Mouse (Mus musculus) liver, embryonic 14.5 days (tissue): ENCODE results near the gene Pmpca. TPM values are rescaled to one million over a fixed set of nuclear protein-coding genes. Genes with fewer than 3 reads are reported as not detected.

ENCODE experiments used
- ATAC-seq: fragments of 200-750 bp; cut with Nextera tagmentation; 2 replicates; pipeline ENCODE4 v1.8.0; 2017; ENCODE audit warnings: moderate number of reproducible peaks, mild to moderate bottlenecking, moderate library complexity; ENCODE audit not compliant: insufficient read depth
- DNase-seq, 3 experiments: peaks; one replicate each; pipeline ENCODE4 v3.0.0-alpha.2; 2012 to 2013; ENCODE audit warnings: low read depth in 3 of 3, low spot score in 3 of 3
- H3K27ac ChIP-seq: fragments of 300-500 bp; sonication (generic); 2 replicates; pipeline ENCODE4 v1.5.1; 2014; ENCODE audit warnings: moderate library complexity, mild to moderate bottlenecking, control low read depth, inconsistent platforms
- H3K27me3 ChIP-seq: fragments of 300-500 bp; sonication (generic); 2 replicates; pipeline ENCODE4 v1.6.1; 2014; ENCODE audit warnings: mild to moderate bottlenecking, low read length, moderate library complexity; ENCODE audit not compliant: control insufficient read depth, insufficient read depth
- H3K36me3 ChIP-seq: fragments of 300-500 bp; sonication (generic); replicated peaks from 2 replicates; pipeline ENCODE4 v1.6.1; 2014; ENCODE audit warnings: low read depth; ENCODE audit not compliant: control insufficient read depth, insufficient read depth
- H3K4me1 ChIP-seq, 2 experiments: fragments of 200-500 bp in 1 of 2; fragments of 300-500 bp in 1 of 2; sonication (generic) in 1 of 2; replicated peaks; 2 replicates each; pipeline ENCODE4 v1.6.1; 2012 to 2014; ENCODE audit warnings: antibody characterized with exemption in 1 of 2, inconsistent platforms in 1 of 2, low read length in 1 of 2; ENCODE audit not compliant: control insufficient read depth in 2 of 2, insufficient read depth in 2 of 2
- H3K4me2 ChIP-seq: fragments of 300-500 bp; sonication (generic); 2 replicates; pipeline ENCODE4 v1.6.1; 2014; ENCODE audit warnings: low read depth, mild to moderate bottlenecking, control low read depth, moderate library complexity
- H3K4me3 ChIP-seq, 2 experiments: fragments of 200-500 bp in 1 of 2; fragments of 300-500 bp in 1 of 2; sonication (generic) in 1 of 2; 2 replicates each; pipeline ENCODE4 v1.5.1; 2012 to 2014; ENCODE audit warnings: low read depth in 2 of 2, low read length in 2 of 2, mild to moderate bottlenecking in 2 of 2, control low read depth in 1 of 2, inconsistent platforms in 1 of 2, moderate library complexity in 1 of 2; ENCODE audit not compliant: insufficient read depth in 1 of 2
- H3K9ac ChIP-seq: fragments of 300-500 bp; sonication (generic); replicated peaks from 2 replicates; pipeline ENCODE4 v1.6.1; 2014; ENCODE audit warnings: mild to moderate bottlenecking, control low read depth, moderate library complexity
- H3K9me3 ChIP-seq: fragments of 300-500 bp; sonication (generic); 2 replicates; pipeline ENCODE4 v1.6.1; 2016; ENCODE audit warnings: low read length, mixed read lengths; ENCODE audit not compliant: control insufficient read depth
- CTCF ChIP-seq: IDR thresholded peaks from 2 replicates; pipeline ENCODE4 v1.5.1; 2016; ENCODE audit warnings: antibody characterized with exemption, low read depth, control low read depth
- EP300 ChIP-seq: IDR thresholded peaks from 2 replicates; pipeline ENCODE4 v1.6.1; 2016; ENCODE audit warnings: antibody characterized with exemption, low read depth
- WGBS: fragments of 180-500 bp; shearing (Covaris S2); extraction: QIAGEN DNeasy Blood & Tissue Kit; methylation state at CpG from one replicate; pipeline ENCODE4 v1.1.7; 2014; ENCODE audit not compliant: insufficient replicate concordance; 5-methylcytosine and 5-hydroxymethylcytosine counted together
- polyA plus RNA-seq, 2 experiments: library from polyadenylated mRNA; depleted of rRNA in 1 of 2; stranded (reverse) in 1 of 2; unstranded in 1 of 2; fragments of >200 nt; fragmentation: Nextera tagmentation in 1 of 2; extraction: Ambion mirVana in 1 of 2; gene quantifications; 2 replicates each; pipeline versions ENCODE4 v1.2.1 to v1.2.3; 2012 to 2014

Gene Pmpca
- polyA plus RNA-seq, 2 experiments = 41.8 to 45.5 TPM

DNA sequence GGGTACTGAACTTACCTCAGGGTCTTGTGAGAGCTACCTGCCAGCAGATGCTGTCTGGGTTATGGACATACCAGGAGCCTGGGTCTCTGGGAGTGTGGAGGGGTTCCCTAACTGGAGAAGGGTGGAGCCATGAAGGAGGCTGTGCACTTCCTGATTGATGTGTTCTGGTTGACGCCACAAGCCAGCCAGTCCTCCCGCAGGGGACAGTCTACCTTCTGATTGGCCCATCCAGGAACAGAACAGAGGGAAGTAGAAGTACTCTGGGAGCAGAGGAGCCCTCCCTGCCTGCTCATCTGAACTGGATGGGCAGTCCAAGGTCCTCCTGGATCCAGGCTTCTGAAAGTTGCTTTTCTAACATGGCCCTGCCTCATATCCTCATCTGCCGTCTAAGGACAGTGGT is 28.4 kb upstream of the Pmpca start, which contains the start of gene Card9:
TSS of gene Card9 (minus strand) at position 147 of the 400 bp plus-strand sequence.
- peak within 1 kb of the TSS; percentile 11; the same call in 1 of the 2 replicates for H3K4me2 ChIP-seq
- no peaks in the 10 kb centered on the region for H3K9me3 ChIP-seq
- TF ChIP-seq EP300 = no peak
- TF ChIP-seq CTCF = no peak
- no peaks in the 10 kb centered on the region; the same call in 1 of the 2 replicates for H3K36me3 ChIP-seq
- 20% methylated on average over 3 of the region's 3 CpGs for WGBS
- H3K27me3 ChIP-seq = no peaks in the 10 kb centered on the region
- no peak within 1 kb of the TSS for H3K9ac ChIP-seq
- DNase-seq = no peak
- H3K27ac ChIP-seq = no peak within 1 kb of the TSS
- peak within 1 kb of the TSS in 1 of 2 experiments; percentile 17; a peak in 2 of 4 replicates for H3K4me3 ChIP-seq
- no peaks in the 10 kb centered on the region for H3K4me1 ChIP-seq
- ATAC-seq = no peak

DNA sequence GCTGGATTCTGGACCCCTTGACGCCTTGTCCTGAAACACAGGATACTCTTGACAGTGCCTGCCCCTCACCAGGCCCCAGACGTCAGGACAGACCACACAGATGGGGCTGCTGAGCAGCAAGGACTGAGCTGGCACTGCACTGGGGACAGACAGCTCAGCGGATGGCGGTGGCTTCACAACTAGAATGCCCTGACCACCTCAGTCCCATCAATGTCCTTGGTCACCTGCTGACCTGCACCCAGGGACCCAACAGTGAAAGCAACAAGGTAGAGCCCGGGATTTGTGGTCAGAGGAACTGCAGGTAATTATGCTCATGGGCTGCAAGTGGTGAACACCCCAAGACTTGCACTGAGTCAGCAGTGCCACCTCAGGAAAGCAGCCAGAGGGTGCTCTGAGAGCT is 26.1 kb upstream of the Pmpca start:
- no peak for DNase-seq
- Histone ChIP-seq H3K27ac (no peak overlapping the region), H3K4me1 (no peaks in the 10 kb centered on the region), H3K27me3 (no peaks in the 10 kb centered on the region), H3K9me3 (no peaks in the 10 kb centered on the region), H3K4me3 (no peak overlapping the region), H3K36me3 (peaks cover 3% of the 10 kb centered on the region), H3K9ac (no peak overlapping the region), H3K4me2 (no peak overlapping the region)
- TF ChIP-seq EP300 (no peak), CTCF (no peak)
- no peak for ATAC-seq
- WGBS = 69% methylated on average over 5 of the region's 5 CpGs

DNA sequence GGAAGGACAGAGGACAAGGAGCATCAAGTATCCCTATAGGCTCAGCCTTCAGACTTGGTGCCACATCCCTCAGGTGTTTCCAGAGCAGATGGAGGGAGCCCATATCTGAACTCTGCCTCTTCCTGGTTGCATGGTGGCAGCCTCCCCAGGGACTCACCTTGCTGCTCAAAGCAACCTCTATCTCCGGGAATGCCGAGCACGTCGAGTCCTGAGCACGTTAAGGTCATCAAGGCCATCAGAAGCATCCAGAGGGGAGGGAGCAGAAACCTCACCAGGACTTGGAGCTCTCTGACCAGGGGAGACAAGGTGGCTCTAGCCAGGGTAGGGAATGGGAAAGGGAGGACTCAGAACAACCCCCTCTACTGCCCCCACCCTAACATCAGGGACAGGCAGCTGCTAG is 25.7 kb upstream of the Pmpca start:
- peaks cover 3% of the 10 kb centered on the region for H3K36me3 ChIP-seq
- no peak overlapping the region for H3K4me3 ChIP-seq
- no peak overlapping the region for H3K9ac ChIP-seq
- no peak overlapping the region for H3K27ac ChIP-seq
- 69% methylated on average over 5 of the region's 5 CpGs for WGBS
- no peak for ATAC-seq
- no peaks in the 10 kb centered on the region for H3K27me3 ChIP-seq
- DNase-seq = no peak
- no peaks in the 10 kb centered on the region for H3K9me3 ChIP-seq
- no peak overlapping the region for H3K4me2 ChIP-seq
- TF ChIP-seq CTCF = no peak
- TF ChIP-seq EP300 = no peak
- no peaks in the 10 kb centered on the region for H3K4me1 ChIP-seq

DNA sequence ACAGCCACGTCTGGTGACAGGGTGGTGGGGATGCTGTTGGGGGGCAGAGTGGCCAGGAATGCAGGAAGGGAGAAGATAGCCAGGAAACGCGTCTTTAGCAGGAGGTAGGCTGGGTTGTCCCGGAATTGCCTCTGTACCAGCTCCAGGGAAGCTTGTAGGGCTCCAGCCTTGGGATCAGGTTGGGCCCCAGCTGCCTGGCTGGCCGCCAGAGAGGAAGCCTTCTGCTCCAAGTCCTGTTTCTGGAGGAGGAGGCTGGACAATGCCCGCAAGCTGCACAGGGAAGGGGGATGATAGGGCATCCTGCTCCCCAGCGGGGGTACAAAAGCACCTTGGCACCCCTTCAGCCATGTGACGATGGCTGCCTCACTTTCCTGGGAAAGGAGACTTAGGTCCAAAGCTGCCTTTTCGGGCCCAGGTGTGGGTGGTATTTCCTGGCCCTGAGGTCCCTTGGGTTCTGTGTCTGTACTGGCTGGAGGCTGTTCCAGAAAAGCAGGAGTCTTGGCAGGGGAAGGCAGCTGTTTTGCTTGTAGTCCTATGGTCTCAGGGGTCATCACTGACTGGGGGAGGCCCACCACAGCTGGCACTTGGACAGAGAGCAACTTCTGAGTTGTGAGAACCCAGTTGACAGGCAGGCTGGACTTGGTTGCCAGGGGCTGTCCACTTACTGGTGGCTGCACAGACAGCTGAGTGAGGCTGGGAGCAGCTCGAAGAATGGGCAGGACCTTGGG is 24.2 kb upstream of the Pmpca start:
- Histone ChIP-seq H3K27ac (no peak overlapping the region), H3K4me3 (no peak overlapping the region), H3K4me1 (no peaks in the 10 kb centered on the region), H3K36me3 (peaks cover 6% of the 10 kb centered on the region), H3K4me2 (no peak overlapping the region), H3K9me3 (no peaks in the 10 kb centered on the region), H3K27me3 (no peaks in the 10 kb centered on the region), H3K9ac (no peak overlapping the region)
- no peak for ATAC-seq
- TF ChIP-seq CTCF (no peak), EP300 (no peak)
- DNase-seq = no peak
- WGBS = 68% methylated on average over 10 of the region's 10 CpGs

DNA sequence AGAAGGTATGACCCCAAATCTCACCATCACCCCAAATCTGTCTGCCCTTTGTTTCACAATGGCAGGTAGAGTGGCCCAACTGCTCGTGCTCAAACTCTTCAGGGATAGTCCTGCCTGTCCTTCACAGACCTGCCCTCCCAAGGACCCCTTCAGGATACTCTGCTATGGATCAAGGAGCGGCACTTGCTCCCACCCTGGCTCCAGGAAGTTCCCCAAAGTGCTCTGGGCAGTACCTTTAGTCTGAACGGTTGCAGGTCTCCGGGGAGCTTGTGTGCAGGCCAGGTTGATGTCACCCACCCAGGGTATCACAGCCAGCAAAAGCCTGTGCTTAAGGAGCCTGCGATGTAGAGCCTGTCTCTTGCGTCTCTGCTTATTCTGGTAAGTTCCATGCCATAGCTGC is 21.2 kb upstream of the Pmpca start:
- Histone ChIP-seq H3K27me3 (no peaks in the 10 kb centered on the region), H3K4me1 (no peaks in the 10 kb centered on the region), H3K27ac (no peak overlapping the region), H3K36me3 (peaks cover 12% of the 10 kb centered on the region), H3K4me2 (no peak overlapping the region), H3K9ac (no peak overlapping the region), H3K9me3 (no peaks in the 10 kb centered on the region), H3K4me3 (no peak overlapping the region)
- 77% methylated on average over 6 of the region's 6 CpGs for WGBS
- TF ChIP-seq CTCF (no peak), EP300 (no peak)
- no peak for DNase-seq
- ATAC-seq = no peak
